Mouse (Mus musculus): Measurements from ENCODE around the gene Psd.

The Psd gene

DNA sequence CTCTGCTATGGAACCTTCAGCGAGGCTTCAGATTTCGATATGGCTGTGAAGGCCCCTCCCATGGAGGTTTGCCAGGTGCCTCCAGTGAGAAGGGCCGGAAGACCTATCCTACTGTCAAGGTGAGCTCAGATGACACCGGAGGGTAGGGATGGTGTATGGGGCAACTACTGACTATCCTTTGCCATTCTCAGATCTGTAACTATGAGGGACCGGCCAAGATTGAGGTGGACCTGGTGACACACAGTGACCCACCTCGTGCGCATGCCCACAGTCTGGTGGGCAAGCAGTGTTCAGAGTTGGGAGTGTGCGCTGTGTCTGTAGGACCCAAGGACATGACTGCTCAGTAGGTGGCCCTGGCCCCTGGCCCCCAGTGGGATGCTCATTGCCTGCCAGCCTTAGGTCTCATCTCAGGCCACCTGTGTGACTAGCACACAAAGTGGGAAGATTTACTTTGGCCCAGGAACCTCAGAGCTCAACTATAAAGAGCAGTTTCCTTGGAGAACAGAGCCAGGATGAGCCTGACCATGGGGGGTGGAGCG, 20.1 kb downstream of the Psd start:
- peak in 1 of 2 experiments; percentile 2 for DNase-seq (ENCODE audit: low spot score in 2 of 2)

- peak in 1 of 2 experiments; percentile 1 for DNase-seq (ENCODE audit: low spot score in 2 of 2)
Measured at GRCm38 (mm10) chr19:46306268-46306610, 20.7 kb downstream of the Psd start.

- peak in 1 of 2 experiments; percentile 64 for DNase-seq (ENCODE audit: low spot score in 2 of 2)
Measured at GRCm38 (mm10) chr19:46305432-46306267, 21.3 kb downstream of the Psd start.

- DNase-seq (ENCODE audit: low spot score in 2 of 2) = no peak
Measured at GRCm38 (mm10) chr19:46304908-46305333, 22.0 kb downstream of the Psd start.

- DNase-seq (ENCODE audit: low spot score in 2 of 2) = peak; percentile 76 to 81
Measured at GRCm38 (mm10) chr19:46304216-46304841, 22.6 kb downstream of the Psd start, which contains the start of gene Nfkb2. Gene Nfkb2, plus strand, starts transcription at chr19:46304320.

GRCm38 (mm10) chr19:46303251-46304215, 23.4 kb downstream of the Psd start:
- DNase-seq (ENCODE audit: low spot score in 2 of 2) = no peak

GRCm38 (mm10) chr19:46302551-46302950, 24.4 kb downstream of the Psd start:
- no peak for DNase-seq (ENCODE audit: low spot score in 2 of 2)

- DNase-seq (ENCODE audit: low spot score in 2 of 2) = no peak
Measured at GRCm38 (mm10) chr19:46300294-46301045, 26.5 kb downstream of the Psd start.

GRCm38 (mm10) chr19:46296938-46297337, 30.0 kb downstream of the Psd start:
- no peak for DNase-seq (ENCODE audit: low spot score in 2 of 2)

GRCm38 (mm10) chr19:46290535-46291105, 36.3 kb downstream of the Psd start:
- DNase-seq (ENCODE audit: low spot score in 2 of 2) = no peak

DNA sequence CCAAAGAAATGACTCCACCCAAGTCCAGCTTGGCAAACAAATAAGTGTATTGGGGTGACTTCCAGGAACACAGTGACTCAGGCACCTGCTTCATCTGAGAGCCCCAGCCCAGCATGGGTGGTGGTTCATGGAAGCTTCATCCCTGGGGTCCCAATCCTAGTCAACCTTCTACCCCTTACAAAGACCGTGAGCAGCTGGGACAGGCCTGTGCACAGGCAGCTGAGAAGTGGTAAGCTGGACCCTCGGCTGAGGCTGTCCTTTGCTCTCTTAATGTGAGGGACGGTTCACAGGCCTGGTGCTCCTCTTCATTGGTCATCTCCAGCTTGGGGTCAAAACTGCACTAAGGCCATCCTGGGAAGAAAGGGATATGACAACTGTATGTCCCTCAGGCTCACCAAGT, 39.4 kb downstream of the Psd start:
- no peak for DNase-seq (ENCODE audit: low spot score in 2 of 2)

- DNase-seq (ENCODE audit: low spot score in 2 of 2) = no peak
Measured at GRCm38 (mm10) chr19:46286926-46287325, 40.0 kb downstream of the Psd start.

GRCm38 (mm10) chr19:46286047-46286446, 40.9 kb downstream of the Psd start:
- no peak for DNase-seq (ENCODE audit: low spot score in 2 of 2)

- no peak for DNase-seq (ENCODE audit: low spot score in 2 of 2)
Measured at GRCm38 (mm10) chr19:46285631-46286030, 41.3 kb downstream of the Psd start.

GRCm38 (mm10) chr19:46284686-46285085, 42.3 kb downstream of the Psd start:
- no peak for DNase-seq (ENCODE audit: low spot score in 2 of 2)

DNA sequence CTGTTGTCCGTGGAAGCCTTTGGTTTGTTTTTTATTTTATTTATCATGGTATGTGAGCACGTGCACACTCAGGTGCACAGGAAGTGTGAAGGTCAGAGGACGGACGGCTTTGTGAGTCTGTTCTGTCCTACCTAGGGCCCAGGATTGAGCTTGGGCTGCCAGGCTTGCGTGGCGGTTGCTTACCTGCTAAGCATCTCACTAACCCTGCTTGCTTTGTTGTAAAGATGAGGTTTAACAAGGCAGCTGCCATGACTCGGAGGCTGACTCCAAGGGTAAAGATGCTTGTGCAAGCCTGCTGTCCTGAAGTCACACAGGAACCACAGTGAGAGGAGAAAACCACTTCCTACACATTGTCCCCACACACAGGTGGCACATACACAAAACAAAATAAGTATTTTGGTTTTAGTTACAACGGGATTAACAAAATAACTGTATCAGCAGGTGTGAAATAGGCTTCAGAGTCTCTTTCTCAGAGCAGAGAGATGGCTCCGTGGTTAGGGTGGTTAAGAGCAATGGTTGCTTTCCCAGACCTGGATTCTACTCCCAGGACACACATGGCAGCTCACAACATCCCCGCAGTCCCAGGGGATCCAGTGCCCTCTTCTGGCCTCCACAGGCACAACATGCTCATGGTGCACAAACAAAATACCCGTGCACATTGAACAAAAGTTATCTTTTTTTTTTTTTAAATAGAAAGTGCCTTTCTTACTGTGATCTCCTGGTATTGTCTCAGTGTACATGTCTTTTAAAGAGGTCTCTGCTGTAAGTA, 44.7 kb downstream of the Psd start:
- no peak for DNase-seq (ENCODE audit: low spot score in 2 of 2)

DNA sequence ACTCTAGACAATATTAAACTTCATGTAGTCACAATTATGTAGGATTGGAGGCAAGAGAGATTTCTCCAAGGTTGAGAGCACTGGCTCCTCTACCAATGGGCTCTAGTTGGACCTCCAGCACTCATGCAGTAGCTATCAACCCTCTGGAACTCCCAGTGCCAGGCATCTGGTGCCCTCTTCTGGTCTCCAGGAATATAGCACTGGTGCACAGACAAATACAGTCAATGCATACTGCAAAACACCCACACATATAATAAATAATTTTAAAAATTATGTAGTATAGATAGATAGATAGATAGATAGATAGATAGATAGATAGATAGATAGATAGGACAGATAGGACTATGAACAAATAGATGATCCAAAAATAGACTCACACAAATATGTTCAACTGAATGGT, 51.6 kb downstream of the Psd start:
- no peak for DNase-seq (ENCODE audit: low spot score in 2 of 2)

GRCm38 (mm10) chr19:46264762-46265161, 62.2 kb downstream of the Psd start:
- no peak for DNase-seq (ENCODE audit: low spot score in 2 of 2)

All from frontal cortex, postnatal 14 days (tissue).